Mouse (Mus musculus): ENCODE measurements around the gene Rsrc1.

DNA sequence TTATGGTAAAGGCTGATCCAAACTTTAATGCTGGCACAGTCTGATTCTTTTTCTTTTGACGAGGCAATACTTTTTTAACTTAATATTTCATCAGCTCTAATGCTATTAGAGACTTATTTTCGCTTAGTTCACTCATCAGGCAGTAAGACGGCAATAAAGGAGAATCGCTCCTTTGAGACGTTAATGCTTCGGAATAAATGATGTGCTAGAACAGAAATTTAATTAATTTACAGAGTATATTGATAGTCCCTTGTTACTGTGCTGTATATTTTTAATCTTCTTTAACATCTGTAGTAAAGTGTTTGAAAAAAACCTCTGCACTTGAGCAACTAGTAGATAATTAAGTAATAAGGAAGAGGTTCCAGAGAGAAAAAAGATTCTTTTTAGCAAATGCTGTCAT is 308.3 kb downstream of the Rsrc1 start:
- TF ChIP-seq EP300 (IDR thresholded peaks at IDR 0.05; ENCODE audit: low read depth), result no peak
- no peak for TF ChIP-seq CTCF (IDR thresholded peaks at IDR 0.05; ENCODE audit: low read depth)

Measured in heart, postnatal 0 days (tissue).